12 mouse cellular contexts compared by ENCODE assay signal in the genomic region with DNA sequence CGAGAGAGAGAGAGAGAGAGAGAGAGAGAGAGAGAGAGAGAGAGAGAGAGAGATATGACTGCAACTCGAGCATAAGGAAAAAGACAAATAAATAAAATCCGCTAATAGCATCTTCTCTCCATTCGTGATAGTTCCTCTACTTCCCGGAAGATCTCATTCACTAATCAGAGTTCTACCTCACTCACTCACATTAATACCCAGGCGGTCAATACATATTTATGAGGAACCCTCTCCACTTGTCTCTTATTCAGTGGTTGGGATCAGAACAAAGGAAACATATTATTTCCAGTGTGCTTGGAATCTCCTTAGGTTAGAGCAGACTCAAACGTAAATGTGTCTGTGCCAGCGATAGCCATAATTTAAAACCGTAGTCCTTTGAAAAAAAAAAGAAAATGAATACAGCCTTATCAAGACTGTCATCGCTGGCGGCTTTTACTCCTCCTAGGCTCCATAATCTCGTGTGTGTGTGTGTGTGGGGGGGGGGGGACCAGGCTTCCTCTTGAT. TPM values are rescaled to one million over a fixed set of nuclear protein-coding genes. Genes with fewer than 3 reads are reported as not detected.
DNase-seq lines count a peak whose midpoint lies in the region; ATAC-seq and TF ChIP-seq lines count a peak whose summit lies in the region.
"Had no signal": no experiment of that assay in that cellular context is flagged by ENCODE, and none has a peak within 500 bp of the region (broad histone marks: within the 10 kb centered on the region; RNA-seq: fewer than 3 reads in every experiment).

No protein-coding gene starts in this region.

- no peak overlapping the region for H3K9ac ChIP-seq in heart, embryonic 15.5 days
- peak overlapping the region; percentile 83 for H3K9ac ChIP-seq in MEL (ENCODE audit: control insufficient read depth, low read depth, low read length, poor library complexity, severe bottlenecking)
- no peak overlapping the region; the same call in 1 of the 2 replicates for H3K9ac ChIP-seq in forebrain, embryonic 16.5 days (replicated peaks; ENCODE audit: low read depth, low read length)
- H3K9ac ChIP-seq in liver, embryonic 15.5 days, result peak overlapping the region; percentile 91; the same call in 1 of the 2 replicates

- no peaks in the 10 kb centered on the region for H3K9me3 ChIP-seq in heart, embryonic 15.5 days (replicated peaks)
- no peaks in the 10 kb centered on the region for H3K9me3 ChIP-seq in MEL (replicated peaks; ENCODE audit: insufficient read depth, low read length)
- no peaks in the 10 kb centered on the region for H3K9me3 ChIP-seq in forebrain, embryonic 16.5 days (ENCODE audit: control insufficient read depth, low read length)
- no peaks in the 10 kb centered on the region for H3K9me3 ChIP-seq in liver, embryonic 15.5 days (replicated peaks)

- peaks cover 17% of the 10 kb centered on the region for H3K4me1 ChIP-seq in heart, embryonic 15.5 days (replicated peaks)
- peaks cover 5 to 11% of the 10 kb centered on the region in 2 experiments for H3K4me1 ChIP-seq in MEL (ENCODE audit: control insufficient read depth in 1 of 2, insufficient read depth in 2 of 2, low read length in 2 of 2)
- H3K4me1 ChIP-seq in forebrain, embryonic 16.5 days (replicated peaks; ENCODE audit: control insufficient read depth, insufficient read depth, low read length), result peaks cover 19% of the 10 kb centered on the region
- H3K4me1 ChIP-seq in liver, embryonic 15.5 days (replicated peaks), result peaks cover 49% of the 10 kb centered on the region

- no peaks in the 10 kb centered on the region for H3K36me3 ChIP-seq in heart, embryonic 15.5 days
- peaks cover 0 to 10% of the 10 kb centered on the region in 2 experiments; a peak in 2 of 4 replicates for H3K36me3 ChIP-seq in MEL (ENCODE audit: control insufficient read depth in 1 of 2, insufficient read depth in 2 of 2, low read length in 2 of 2)
- no peaks in the 10 kb centered on the region for H3K36me3 ChIP-seq in forebrain, embryonic 16.5 days (ENCODE audit: control insufficient read depth, insufficient read depth)
- H3K36me3 ChIP-seq in liver, embryonic 15.5 days (replicated peaks), result no peaks in the 10 kb centered on the region

- H3K27me3 ChIP-seq in heart, embryonic 15.5 days, result no peaks in the 10 kb centered on the region
- peaks cover 0 to 2% of the 10 kb centered on the region in 2 experiments; a peak in 2 of 4 replicates for H3K27me3 ChIP-seq in MEL (ENCODE audit: control insufficient read depth in 1 of 2, insufficient read depth in 2 of 2, low read length in 2 of 2)
- no peaks in the 10 kb centered on the region for H3K27me3 ChIP-seq in forebrain, embryonic 16.5 days (replicated peaks; ENCODE audit: control insufficient read depth, insufficient read depth, low read length)
- H3K27me3 ChIP-seq in liver, embryonic 15.5 days, result no peaks in the 10 kb centered on the region; the same call in 1 of the 2 replicates

- H3K27ac ChIP-seq in heart, embryonic 15.5 days, result no peak overlapping the region
- H3K27ac ChIP-seq in MEL (ENCODE audit: control insufficient read depth, low read depth, low read length), result peak overlapping the region; percentile 86
- peak overlapping the region; percentile 5; the same call in 1 of the 2 replicates for H3K27ac ChIP-seq in forebrain, embryonic 16.5 days (ENCODE audit: low read length)
- H3K27ac ChIP-seq in liver, embryonic 15.5 days (replicated peaks), result peak overlapping the region; percentile 89; the same call in 1 of the 2 replicates

- TF ChIP-seq RAD21 in MEL (IDR thresholded peaks at IDR 0.05; ENCODE audit: low read depth, low read length), result no peak

- H3K4me2 ChIP-seq in heart, embryonic 15.5 days, result peak overlapping the region; percentile 89
- H3K4me2 ChIP-seq in forebrain, embryonic 16.5 days (ENCODE audit: low read length), result peak overlapping the region; percentile 74
- peak overlapping the region; percentile 97 for H3K4me2 ChIP-seq in liver, embryonic 15.5 days

- peaks cover 22% of the 10 kb centered on the region for H3K79me2 ChIP-seq in MEL (ENCODE audit: control insufficient read depth, insufficient read depth, low read length, poor library complexity)

- TF ChIP-seq EP300 in MEL (IDR thresholded peaks at IDR 0.05; ENCODE audit: low read depth in 1 of 2, low read length in 2 of 2), result peak in 1 of 2 experiments; percentile 40; a peak in 3 of 4 replicates

- ATAC-seq in heart, embryonic 15.5 days (replicated peaks; ENCODE audit: insufficient number of reproducible peaks, insufficient read depth, low FRiP score, low read depth), result no peak
- no peak for ATAC-seq in forebrain, embryonic 16.5 days
- no peak for ATAC-seq in liver, embryonic 15.5 days (ENCODE audit: insufficient read depth)

- TF ChIP-seq POLR2A in MEL (IDR thresholded peaks at IDR 0.05; ENCODE audit: control insufficient read depth in 1 of 2, insufficient read depth in 1 of 2, low read depth in 1 of 2, low read length in 2 of 2, poor library complexity in 1 of 2), result no peak

- 51% methylated on average over 12 of the region's 12 CpGs for WGBS in heart, embryonic 15.5 days
- WGBS in forebrain, embryonic 16.5 days, result 43% methylated on average over 12 of the region's 12 CpGs
- WGBS in liver, embryonic 15.5 days (ENCODE audit: insufficient replicate concordance), result 34% methylated on average over 12 of the region's 12 CpGs

- no peak for TF ChIP-seq CTCF in MEL (IDR thresholded peaks at IDR 0.05 in 2 of 3, conservative IDR thresholded peaks at IDR 0.05 in 1 of 3; ENCODE audit: control insufficient read depth in 1 of 3, insufficient read depth in 1 of 3, low read depth in 2 of 3, low read length in 3 of 3, poor library complexity in 1 of 3, severe bottlenecking in 1 of 3)

- no peak overlapping the region for H3K4me3 ChIP-seq in heart, embryonic 15.5 days
- peak overlapping the region; percentile 42 to 57 for H3K4me3 ChIP-seq in MEL (ENCODE audit: control insufficient read depth in 1 of 2, insufficient read depth in 1 of 2, low read depth in 2 of 2, low read length in 2 of 2)
- no peak overlapping the region for H3K4me3 ChIP-seq in forebrain, embryonic 16.5 days (replicated peaks; ENCODE audit: low read length)
- H3K4me3 ChIP-seq in liver, embryonic 15.5 days (replicated peaks), result peak overlapping the region; percentile 94

- DNase-seq in heart, postnatal 14 days, result no peak
- DNase-seq in MEL (ENCODE audit: low read depth, low spot score), result peak; percentile 55
- DNase-seq in layer of hippocampus, adult 9-10 months (ENCODE audit: low spot score), result no peak
- no peak for DNase-seq in cerebellum, postnatal 4 days (ENCODE audit: low spot score in 2 of 2)
- no peak for DNase-seq in cerebellum, adult 9-10 months
- DNase-seq: cerebellum, adult 18-20 months; heart, postnatal 10 days; layer of hippocampus, postnatal 36 days; thymus, postnatal 25 days had no signal

- intact Hi-C loops in heart, postnatal 14 days (cut with DNase I), result loop anchor here (5.0 kb wide), 3 partner anchors 51 to 164 kb away; no protein-coding TSS in a partner anchor

TF ChIP-seq in MEL, 35 proteins besides CTCF, POLR2A, EP300 and RAD21:
- TF ChIP-seq TCF12 (IDR thresholded peaks at IDR 0.05; ENCODE audit: low read depth, low read length) (0 out of 2 replicates have a peak, but pooled peaks have one; percentile 28), MYB (IDR thresholded peaks at IDR 0.05; ENCODE audit: low read depth, low read length) (no peak), GATA1 (IDR thresholded peaks at IDR 0.05; ENCODE audit: low read depth, low read length) (peak; percentile 33; the same call in 1 of the 2 replicates), MYC (IDR thresholded peaks at IDR 0.05; ENCODE audit: low read depth, low read length) (no peak), MXI1 (IDR thresholded peaks at IDR 0.05; ENCODE audit: low read depth, low read length) (no peak), MAFK (IDR thresholded peaks at IDR 0.05; ENCODE audit: borderline replicate concordance, low read depth, low read length) (no peak), UBTF (IDR thresholded peaks at IDR 0.05; ENCODE audit: borderline replicate concordance, insufficient read depth, low read depth, low read length) (no peak), ZNF384 (IDR thresholded peaks at IDR 0.05; ENCODE audit: low read depth, low read length) (peak; percentile 88), USF1 (IDR thresholded peaks at IDR 0.05; ENCODE audit: low read depth, low read length) (no peak), POLR2AphosphoS2 (IDR thresholded peaks at IDR 0.05; ENCODE audit: low read length) (no peak), SIN3A (IDR thresholded peaks at IDR 0.05; ENCODE audit: low read length) (peak; percentile 19; the same call in 1 of the 2 replicates), SMC3 (IDR thresholded peaks at IDR 0.05; ENCODE audit: low read depth, low read length) (0 out of 2 replicates have a peak, but pooled peaks have one; percentile 3), JUND (IDR thresholded peaks at IDR 0.05; ENCODE audit: low read depth, low read length) (peak; percentile 86), MAZ (IDR thresholded peaks at IDR 0.05; ENCODE audit: low read depth, low read length) (no peak), E2F4 (IDR thresholded peaks at IDR 0.05; ENCODE audit: borderline replicate concordance, low read depth, low read length) (no peak), ETS1 (IDR thresholded peaks at IDR 0.05; ENCODE audit: low read depth, low read length) (peak; percentile 42), ZKSCAN1 (IDR thresholded peaks at IDR 0.05; ENCODE audit: low read depth, low read length) (no peak)

RNA-seq across cellular contexts. Expression of a gene that starts 1.3 kb away (rescaled TPM):
- polyA plus RNA-seq in heart, embryonic 15.5 days (2015; fragmentation: Nextera tagmentation; extraction: Ambion mirVana), result 6.2 and 11.9 TPM in 2 replicates
- 10 to 100 TPM; 17.2 to 19.6 TPM for total RNA-seq in heart, postnatal 14 days (2021)
- total RNA-seq in MEL (2012; rRNA removed), result 22.1 and 27.0 TPM in 2 replicates
- 10 to 100 TPM in 1 of 2 experiments, not detected in 1; 18.2 TPM for polyA plus RNA-seq in MEL (2012; ENCODE audit: insufficient read depth in 1 of 2, insufficient read length in 2 of 2, low read depth in 1 of 2, low replicate concordance in 2 of 2, missing spikeins in 1 of 2)
- polyA plus RNA-seq in forebrain, embryonic 16.5 days (2015; fragmentation: Nextera tagmentation; extraction: Ambion mirVana), result 41.5 and 43.7 TPM in 2 replicates
- 38.8 and 40.5 TPM in 2 replicates for polyA plus RNA-seq in liver, embryonic 15.5 days (2015; fragmentation: Nextera tagmentation; extraction: Ambion mirVana)

Comparison
In these comparisons a context has a peak if more than half of its experiments do, and no peak if none do; other contexts are left out.
1. H3K4me3 ChIP-seq: peak in MEL (2 of 2) and liver, embryonic 15.5 days (single experiment); none in heart, embryonic 15.5 days (single experiment) and forebrain, embryonic 16.5 days (single experiment).
2. H3K9ac ChIP-seq: peak in MEL (single experiment) and liver, embryonic 15.5 days (single experiment); none in heart, embryonic 15.5 days (single experiment) and forebrain, embryonic 16.5 days (single experiment).
3. Peak in every context shown above with its lines, with median percentiles within 50 percentile points of each other: H3K4me2 ChIP-seq.